Mouse (Mus musculus): ENCODE results near the gene Tsen2. TPM values are rescaled to one million over a fixed set of nuclear protein-coding genes. Genes with fewer than 3 reads are reported as not detected.

Gene Tsen2
- polyA plus RNA-seq, 2 experiments: 16.3 to 26.1 TPM

DNA sequence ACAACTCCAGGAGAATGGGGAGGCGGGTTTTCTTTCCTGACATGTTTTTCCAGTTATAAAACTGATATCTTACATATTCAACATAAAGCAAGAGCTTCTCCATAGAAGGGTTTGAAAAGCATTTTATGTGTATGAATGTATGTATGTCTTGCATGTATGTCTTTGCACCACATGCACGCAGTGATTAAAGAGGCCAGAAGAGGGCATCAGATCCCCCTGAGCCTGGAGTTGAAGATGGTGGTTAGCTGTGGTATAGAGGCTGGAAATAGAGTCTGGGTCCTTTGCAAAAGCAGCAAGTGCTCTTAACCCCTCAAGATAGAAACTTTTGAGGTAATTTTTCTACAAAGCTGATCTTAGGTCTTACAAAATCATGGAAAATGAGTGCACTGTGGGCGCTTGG lies 64.7 kb downstream of the Tsen2 start:
- WGBS: 68% methylated on average over 3 of the region's 3 CpGs
- H3K9ac ChIP-seq (ENCODE audit: low read depth, low read length, severe bottlenecking): no peak overlapping the region
- H3K9me3 ChIP-seq (ENCODE audit: control insufficient read depth, low read length): no peaks in the 10 kb centered on the region
- DNase-seq (ENCODE audit: low spot score) (no peak), ATAC-seq (ENCODE audit: low FRiP score, low read depth) (no peak)
- no peak for TF ChIP-seq POLR2A (IDR thresholded peaks at IDR 0.05; ENCODE audit: borderline replicate concordance, extremely low read depth, insufficient read depth, insufficient read length)
- H3K4me2 ChIP-seq (replicated peaks; ENCODE audit: low read depth, low read length, severe bottlenecking): no peak overlapping the region
- H3K27ac ChIP-seq (replicated peaks; ENCODE audit: low read depth, low read length): no peak overlapping the region
- no peak overlapping the region for H3K4me3 ChIP-seq (replicated peaks; ENCODE audit: low read length)
- no peaks in the 10 kb centered on the region for H3K27me3 ChIP-seq (ENCODE audit: control insufficient read depth, insufficient read depth, low read length)
- no peaks in the 10 kb centered on the region for H3K4me1 ChIP-seq (ENCODE audit: control insufficient read depth, insufficient read depth, low read length)
- H3K36me3 ChIP-seq (ENCODE audit: control insufficient read depth, insufficient read depth, low read length): peaks cover 56% of the 10 kb centered on the region

DNA sequence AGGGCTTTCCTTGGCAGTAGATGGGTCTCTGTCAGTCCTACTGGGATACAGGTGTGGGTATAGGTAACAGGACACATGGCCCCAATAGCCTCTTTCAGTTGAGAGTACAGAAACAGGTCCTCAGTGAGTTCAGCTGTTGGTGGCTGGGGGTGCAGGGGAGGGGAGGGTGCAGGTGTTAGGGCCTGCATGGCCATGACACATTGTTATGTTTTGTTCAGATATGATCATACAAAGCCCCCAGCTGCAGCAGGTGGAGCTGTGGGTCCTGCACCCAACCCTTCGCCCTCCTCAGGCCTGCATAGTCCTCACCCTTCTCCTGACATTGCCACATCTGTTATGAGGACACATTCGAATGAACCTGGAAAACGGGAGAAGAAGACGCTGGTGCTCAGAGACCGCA lies 65.8 kb downstream of the Tsen2 start:
- no peak overlapping the region for H3K9ac ChIP-seq (ENCODE audit: low read depth, low read length, severe bottlenecking)
- ATAC-seq (ENCODE audit: low FRiP score, low read depth) (no peak), DNase-seq (ENCODE audit: low spot score) (no peak)
- H3K4me3 ChIP-seq (replicated peaks; ENCODE audit: low read length): no peak overlapping the region
- no peak overlapping the region for H3K27ac ChIP-seq (replicated peaks; ENCODE audit: low read depth, low read length)
- H3K36me3 ChIP-seq (ENCODE audit: control insufficient read depth, insufficient read depth, low read length): peaks cover 67% of the 10 kb centered on the region
- no peaks in the 10 kb centered on the region for H3K4me1 ChIP-seq (ENCODE audit: control insufficient read depth, insufficient read depth, low read length)
- no peak overlapping the region for H3K4me2 ChIP-seq (replicated peaks; ENCODE audit: low read depth, low read length, severe bottlenecking)
- no peak for TF ChIP-seq POLR2A (IDR thresholded peaks at IDR 0.05; ENCODE audit: borderline replicate concordance, extremely low read depth, insufficient read depth, insufficient read length)
- no peaks in the 10 kb centered on the region for H3K27me3 ChIP-seq (ENCODE audit: control insufficient read depth, insufficient read depth, low read length)
- no peaks in the 10 kb centered on the region for H3K9me3 ChIP-seq (ENCODE audit: control insufficient read depth, low read length)
- WGBS: 90% methylated on average over 5 of the region's 5 CpGs

DNA sequence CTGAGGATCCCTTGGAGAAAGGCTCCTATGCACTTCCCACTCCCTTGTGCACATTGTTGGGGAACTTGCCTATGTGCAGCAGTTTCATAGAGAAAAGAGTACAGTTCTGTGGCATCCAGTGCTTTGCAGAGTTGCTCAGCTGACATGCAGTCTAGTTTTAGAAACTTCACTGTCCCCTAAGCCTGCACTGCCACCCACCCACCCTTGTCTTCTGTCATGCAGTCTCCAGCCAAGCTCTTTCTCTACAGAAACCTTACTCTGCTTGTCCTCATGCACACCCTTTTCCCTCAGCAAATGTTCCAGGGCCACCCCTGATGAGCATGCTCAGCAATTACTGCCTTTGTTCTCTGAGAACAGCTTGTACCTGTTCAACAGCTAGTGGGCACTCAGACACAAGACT lies 69.3 kb downstream of the Tsen2 start:
- TF ChIP-seq POLR2A (IDR thresholded peaks at IDR 0.05; ENCODE audit: borderline replicate concordance, extremely low read depth, insufficient read depth, insufficient read length): no peak
- no peaks in the 10 kb centered on the region for H3K9me3 ChIP-seq (ENCODE audit: control insufficient read depth, low read length)
- ATAC-seq (ENCODE audit: low FRiP score, low read depth) (no peak), DNase-seq (ENCODE audit: low spot score) (no peak)
- H3K36me3 ChIP-seq (ENCODE audit: control insufficient read depth, insufficient read depth, low read length): peaks cover 93% of the 10 kb centered on the region
- H3K27me3 ChIP-seq (ENCODE audit: control insufficient read depth, insufficient read depth, low read length): no peaks in the 10 kb centered on the region
- H3K4me2 ChIP-seq (replicated peaks; ENCODE audit: low read depth, low read length, severe bottlenecking): no peak overlapping the region
- H3K9ac ChIP-seq (ENCODE audit: low read depth, low read length, severe bottlenecking): no peak overlapping the region
- no peaks in the 10 kb centered on the region for H3K4me1 ChIP-seq (ENCODE audit: control insufficient read depth, insufficient read depth, low read length)
- H3K4me3 ChIP-seq (replicated peaks; ENCODE audit: low read length): no peak overlapping the region
- no peak overlapping the region for H3K27ac ChIP-seq (replicated peaks; ENCODE audit: low read depth, low read length)

DNA sequence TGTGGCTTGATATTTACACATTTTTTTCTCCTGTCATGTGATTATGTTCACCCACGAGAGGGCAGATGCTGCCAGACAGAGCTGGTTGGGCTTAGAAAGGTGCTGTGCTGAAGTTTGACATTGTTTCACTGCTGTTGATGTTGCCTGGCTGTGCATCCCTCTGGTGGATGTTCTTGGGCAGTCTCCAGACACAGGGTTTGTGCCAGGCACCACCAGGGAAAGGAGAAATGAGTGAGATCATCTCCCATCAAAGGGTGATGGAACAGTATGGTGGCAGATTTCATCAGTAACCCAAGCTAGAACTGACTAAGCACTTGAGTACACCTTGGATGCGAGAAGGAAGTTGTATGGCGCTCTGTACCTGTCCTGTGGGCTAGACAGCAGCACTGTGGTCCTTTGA lies 71.5 kb downstream of the Tsen2 start:
- TF ChIP-seq POLR2A (IDR thresholded peaks at IDR 0.05; ENCODE audit: borderline replicate concordance, extremely low read depth, insufficient read depth, insufficient read length): no peak
- no peak overlapping the region for H3K9ac ChIP-seq (ENCODE audit: low read depth, low read length, severe bottlenecking)
- H3K4me3 ChIP-seq (replicated peaks; ENCODE audit: low read length): no peak overlapping the region
- peaks cover 98% of the 10 kb centered on the region for H3K36me3 ChIP-seq (ENCODE audit: control insufficient read depth, insufficient read depth, low read length)
- no peak overlapping the region for H3K27ac ChIP-seq (replicated peaks; ENCODE audit: low read depth, low read length)
- no peaks in the 10 kb centered on the region for H3K9me3 ChIP-seq (ENCODE audit: control insufficient read depth, low read length)
- 85% methylated on average over 3 of the region's 3 CpGs for WGBS
- no peaks in the 10 kb centered on the region for H3K27me3 ChIP-seq (ENCODE audit: control insufficient read depth, insufficient read depth, low read length)
- no peaks in the 10 kb centered on the region for H3K4me1 ChIP-seq (ENCODE audit: control insufficient read depth, insufficient read depth, low read length)
- DNase-seq (ENCODE audit: low spot score) (no peak), ATAC-seq (ENCODE audit: low FRiP score, low read depth) (no peak)
- H3K4me2 ChIP-seq (replicated peaks; ENCODE audit: low read depth, low read length, severe bottlenecking): no peak overlapping the region

DNA sequence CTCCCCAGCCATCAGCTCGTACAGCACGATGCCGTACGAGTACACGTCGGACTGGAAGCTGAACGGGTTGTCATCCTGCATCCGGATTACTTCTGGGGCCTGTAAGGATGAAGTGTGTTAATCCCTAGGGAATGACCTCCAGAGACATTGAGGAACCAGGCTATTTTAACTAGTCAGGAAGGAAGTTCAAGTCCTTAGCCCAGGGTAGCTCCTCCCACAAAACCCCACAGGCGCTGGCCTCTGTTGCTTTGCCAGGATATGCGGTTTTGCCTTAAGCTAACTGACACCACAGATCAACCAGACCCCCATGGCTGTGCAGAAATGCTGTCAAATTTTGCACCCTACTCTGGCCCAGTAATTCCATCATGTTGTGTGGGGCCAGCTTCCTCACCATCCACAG lies 75.4 kb downstream of the Tsen2 start:
- no peaks in the 10 kb centered on the region for H3K9me3 ChIP-seq (ENCODE audit: control insufficient read depth, low read length)
- H3K36me3 ChIP-seq (ENCODE audit: control insufficient read depth, insufficient read depth, low read length): peaks cover 99% of the 10 kb centered on the region
- DNase-seq (ENCODE audit: low spot score): no peak
- no peak overlapping the region for H3K9ac ChIP-seq (ENCODE audit: low read depth, low read length, severe bottlenecking)
- H3K27me3 ChIP-seq (ENCODE audit: control insufficient read depth, insufficient read depth, low read length): no peaks in the 10 kb centered on the region
- 89% methylated on average over 10 of the region's 10 CpGs for WGBS
- H3K4me2 ChIP-seq (replicated peaks; ENCODE audit: low read depth, low read length, severe bottlenecking): no peak overlapping the region
- H3K27ac ChIP-seq (replicated peaks; ENCODE audit: low read depth, low read length): no peak overlapping the region
- no peak for ATAC-seq (ENCODE audit: low FRiP score, low read depth)
- TF ChIP-seq POLR2A (IDR thresholded peaks at IDR 0.05; ENCODE audit: borderline replicate concordance, extremely low read depth, insufficient read depth, insufficient read length): no peak
- no peak overlapping the region for H3K4me3 ChIP-seq (replicated peaks; ENCODE audit: low read length)
- no peaks in the 10 kb centered on the region for H3K4me1 ChIP-seq (ENCODE audit: control insufficient read depth, insufficient read depth, low read length)

DNA sequence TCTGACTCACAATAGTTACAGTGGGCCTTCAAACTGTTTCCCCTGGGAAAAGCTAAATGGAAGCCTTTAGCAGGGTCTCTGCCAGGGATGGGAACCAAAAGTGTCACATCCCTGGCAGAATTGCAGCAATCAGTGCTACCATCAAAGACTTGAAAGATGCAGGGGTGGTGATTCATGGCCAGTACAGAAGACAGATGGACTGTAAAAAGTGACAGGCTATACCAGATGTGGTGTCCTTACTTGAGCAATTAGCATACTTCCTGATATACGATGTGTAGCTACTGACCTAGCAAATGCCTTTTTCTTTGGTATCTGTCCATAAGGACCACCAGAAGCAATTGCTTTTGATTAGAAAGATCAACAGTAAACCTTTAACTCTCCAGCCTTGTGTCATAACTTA lies 76.5 kb downstream of the Tsen2 start:
- H3K27me3 ChIP-seq (ENCODE audit: control insufficient read depth, insufficient read depth, low read length): no peaks in the 10 kb centered on the region
- ATAC-seq (ENCODE audit: low FRiP score, low read depth): no peak
- H3K36me3 ChIP-seq (ENCODE audit: control insufficient read depth, insufficient read depth, low read length): peaks cover 98% of the 10 kb centered on the region
- H3K4me1 ChIP-seq (ENCODE audit: control insufficient read depth, insufficient read depth, low read length): no peaks in the 10 kb centered on the region
- TF ChIP-seq POLR2A (IDR thresholded peaks at IDR 0.05; ENCODE audit: borderline replicate concordance, extremely low read depth, insufficient read depth, insufficient read length): no peak
- 43% methylated on average over 1 of the region's 1 CpGs for WGBS
- H3K9me3 ChIP-seq (ENCODE audit: control insufficient read depth, low read length): no peaks in the 10 kb centered on the region
- no peak for DNase-seq (ENCODE audit: low spot score)
- no peak overlapping the region for H3K4me2 ChIP-seq (replicated peaks; ENCODE audit: low read depth, low read length, severe bottlenecking)
- no peak overlapping the region for H3K27ac ChIP-seq (replicated peaks; ENCODE audit: low read depth, low read length)
- H3K9ac ChIP-seq (ENCODE audit: low read depth, low read length, severe bottlenecking): no peak overlapping the region
- H3K4me3 ChIP-seq (replicated peaks; ENCODE audit: low read length): no peak overlapping the region
